Mouse (Mus musculus) right cerebral cortex, postnatal 10 days (tissue): ENCODE measurements around the gene Tle6.

ENCODE experiments used
- DNase-seq, 2 experiments: peaks; one replicate each; pipeline ENCODE4 v3.0.0; 2021; ENCODE audit warnings: low spot score in 2 of 2

Gene Tle6

GRCm38 (mm10) chr10:81592631-81593030 lies 8.2 kb downstream of the Tle6 start:
- DNase-seq, result no peak

DNA sequence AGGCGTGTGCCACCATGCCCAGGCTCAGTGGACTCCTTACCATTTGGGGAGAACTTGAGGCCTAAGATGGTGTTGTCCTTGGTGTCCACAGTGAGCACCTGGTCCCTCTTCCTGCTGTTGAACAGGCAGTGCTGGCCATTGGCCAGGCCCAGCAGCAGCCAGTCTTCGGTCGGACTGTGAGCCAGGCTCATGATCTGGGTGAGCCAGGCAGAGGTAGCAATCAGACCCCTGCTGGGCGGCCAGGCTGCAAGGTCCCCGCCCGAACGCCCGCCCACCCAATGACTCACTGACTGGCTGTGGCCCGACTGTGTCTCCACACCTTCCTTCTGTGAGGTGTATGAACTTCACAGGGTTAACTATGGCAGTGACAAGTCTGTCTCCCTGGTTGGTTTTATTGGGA lies 9.0 kb downstream of the Tle6 start:
- DNase-seq, result no peak

GRCm38 (mm10) chr10:81588739-81589138 lies 12.1 kb downstream of the Tle6 start:
- no peak for DNase-seq

DNA sequence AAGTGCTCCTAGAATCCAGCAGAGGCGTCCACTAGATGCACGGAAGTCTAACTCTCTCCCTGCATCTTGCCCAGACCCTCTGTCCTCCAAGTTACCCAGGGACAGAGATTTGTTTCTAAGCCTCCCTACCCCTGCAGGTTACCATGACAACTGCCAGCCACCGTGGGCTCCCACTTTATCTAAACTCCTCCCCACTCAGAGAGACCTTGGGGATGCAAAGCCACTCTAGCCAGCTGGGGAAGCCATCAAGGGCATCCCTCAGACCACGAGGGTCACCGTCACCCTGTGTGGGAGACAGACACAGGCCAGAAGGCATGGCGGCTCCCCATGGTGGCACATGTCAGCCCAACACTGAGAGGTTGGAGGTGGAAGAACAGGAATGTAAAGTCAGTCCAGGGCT lies 17.5 kb downstream of the Tle6 start:
- DNase-seq, result no peak

DNA sequence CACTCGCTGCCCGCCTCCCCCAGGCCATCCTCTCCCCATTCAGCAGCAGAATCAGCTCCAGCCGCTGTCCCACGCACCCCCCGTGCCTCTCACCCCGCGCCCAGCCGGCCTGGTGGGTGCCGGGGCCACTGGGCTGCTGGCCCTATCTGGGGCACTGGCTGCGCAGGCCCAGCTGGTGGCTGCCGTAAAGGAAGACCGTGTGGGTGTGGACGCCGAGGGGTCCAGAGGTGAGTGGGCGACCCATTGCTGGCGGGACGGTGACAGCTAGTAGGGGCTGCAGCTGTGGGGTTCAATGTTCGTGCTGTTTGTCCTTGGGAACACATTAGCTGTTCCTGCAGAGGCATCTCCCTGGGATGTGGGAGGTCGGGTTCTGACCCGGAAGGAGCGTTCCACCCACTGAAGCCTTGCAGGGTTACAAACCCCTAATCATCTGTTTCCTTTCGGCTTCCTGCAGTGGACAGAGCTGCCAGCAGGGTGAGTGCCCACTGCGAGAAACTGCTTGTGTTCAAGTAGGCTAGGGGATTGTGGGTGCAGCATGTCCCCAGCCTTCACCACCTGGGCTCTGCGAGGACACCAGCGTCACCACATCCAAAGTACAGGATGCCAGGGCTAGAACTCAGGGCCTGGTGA lies 20.3 kb downstream of the Tle6 start:
- no peak for DNase-seq

DNA sequence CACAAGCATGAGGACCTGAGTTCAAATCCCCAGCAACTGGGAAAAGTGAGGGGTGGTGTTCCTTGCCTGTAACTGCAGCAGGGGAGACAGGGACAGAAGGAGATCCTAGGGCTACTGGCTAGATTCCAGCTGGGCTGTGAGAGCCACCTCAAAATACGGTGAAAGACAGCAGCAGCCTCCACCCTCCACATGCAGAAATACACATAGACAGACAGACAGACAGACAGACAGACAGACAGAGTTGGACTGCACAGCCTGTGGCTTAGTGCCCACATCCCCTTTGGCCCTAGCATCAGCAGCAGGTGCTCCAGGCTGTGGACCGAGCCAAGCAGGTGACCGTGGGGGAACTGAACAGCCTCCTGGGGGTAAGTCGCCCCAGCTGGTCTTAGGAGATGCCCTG lies 20.9 kb downstream of the Tle6 start:
- DNase-seq, result no peak

GRCm38 (mm10) chr10:81575695-81576094 lies 25.2 kb downstream of the Tle6 start:
- DNase-seq, result no peak

- no peak for DNase-seq
These were observed 25.7 kb downstream of the Tle6 start for GRCm38 (mm10) chr10:81575208-81575631.

GRCm38 (mm10) chr10:81574081-81575056 lies 26.5 kb downstream of the Tle6 start, which contains the start of gene Tle2:
TSS of gene Tle2 (plus strand) at chr10:81574561.
- no peak for DNase-seq

- DNase-seq, result no peak
These were observed 27.9 kb downstream of the Tle6 start for GRCm38 (mm10) chr10:81572975-81573374.

- no peak for DNase-seq
These were observed 28.7 kb downstream of the Tle6 start for GRCm38 (mm10) chr10:81572133-81572671.

DNA sequence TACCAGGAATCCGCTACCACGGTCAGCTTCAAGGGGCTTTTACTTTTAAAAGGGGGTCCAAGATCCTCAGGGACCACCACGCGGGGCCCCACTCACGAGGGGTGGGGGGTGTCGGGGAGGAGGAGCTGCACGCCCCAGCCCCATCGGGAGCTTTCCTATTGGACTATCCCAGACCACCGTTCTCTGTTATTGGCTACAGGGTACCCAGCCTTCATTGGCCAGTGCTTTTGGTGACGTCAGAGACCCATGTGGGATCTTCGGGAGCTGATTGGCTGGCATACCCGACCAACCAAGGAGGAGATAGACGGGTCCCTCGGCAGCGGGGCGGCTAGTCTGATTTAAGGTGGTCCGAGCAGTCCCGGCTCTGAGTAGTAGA lies 29.4 kb downstream of the Tle6 start:
- peak; percentile 100 for DNase-seq

DNA sequence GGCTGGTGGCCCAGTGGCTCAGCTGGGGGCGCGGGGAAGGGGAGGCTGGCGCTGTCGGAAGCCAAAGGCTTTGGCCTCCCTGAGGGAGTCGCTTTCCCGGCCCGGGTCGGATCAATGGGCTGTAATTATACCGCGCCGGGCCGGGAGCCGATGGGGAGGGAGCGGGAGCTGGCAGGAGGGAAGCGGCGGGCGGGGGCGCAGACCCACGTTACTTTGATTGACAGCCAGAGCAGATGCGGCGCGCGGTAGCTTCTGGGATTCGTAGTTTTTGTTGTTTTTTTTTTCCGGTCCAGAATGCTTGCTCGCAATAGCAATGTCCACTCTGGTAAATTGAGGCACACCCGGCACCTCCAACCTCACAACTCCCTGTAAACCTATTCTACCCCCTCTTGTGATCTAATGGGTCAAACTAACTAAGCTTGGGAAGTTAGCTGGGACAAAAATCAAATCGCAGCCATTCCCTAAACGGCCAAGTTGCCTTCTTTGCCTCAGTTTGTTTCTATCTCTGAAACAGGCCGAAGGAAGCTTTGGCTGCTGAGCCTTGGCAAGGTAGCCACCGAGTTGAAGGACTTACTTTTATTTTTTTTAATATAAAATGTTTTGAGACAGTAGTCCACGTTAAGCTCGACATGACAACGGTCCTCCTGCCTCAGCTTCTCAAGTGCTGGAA lies 29.9 kb downstream of the Tle6 start:
- peak; percentile 98 for DNase-seq

- DNase-seq, result no peak
These were observed 30.6 kb downstream of the Tle6 start for GRCm38 (mm10) chr10:81570238-81570800.

- no peak for DNase-seq
These were observed 31.2 kb downstream of the Tle6 start for GRCm38 (mm10) chr10:81569507-81570237.

- DNase-seq, result no peak
These were observed 32.3 kb downstream of the Tle6 start for GRCm38 (mm10) chr10:81568381-81569191.

- no peak for DNase-seq
These were observed 35.3 kb downstream of the Tle6 start for GRCm38 (mm10) chr10:81565257-81566228.

- peak in 1 of 2 experiments; percentile 64 for DNase-seq
These were observed 36.1 kb downstream of the Tle6 start for GRCm38 (mm10) chr10:81564734-81565133.

DNA sequence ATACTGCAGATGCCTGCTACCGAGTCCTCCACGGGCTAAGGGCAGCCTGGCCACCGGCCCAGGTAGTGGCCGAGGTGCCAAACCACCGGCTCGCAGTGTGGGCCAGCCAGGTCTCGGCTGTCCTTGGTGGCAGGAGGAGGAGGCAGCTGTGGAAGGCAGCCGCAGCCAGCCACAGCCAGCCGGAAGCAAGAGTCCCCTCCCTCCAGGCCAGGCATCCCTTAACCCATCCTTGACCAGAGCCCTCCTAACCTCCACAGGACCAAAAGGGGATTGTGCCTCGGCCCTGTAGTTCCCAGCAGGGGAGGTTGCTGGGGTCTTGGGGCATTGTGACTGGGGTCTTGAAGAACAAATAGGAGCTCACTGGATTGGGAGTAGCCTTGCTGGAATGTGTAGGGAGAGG lies 36.7 kb downstream of the Tle6 start:
- DNase-seq, result no peak
